Mouse (Mus musculus) 3T3-L1 (cell line): ENCODE measurements at regions not wholly inside any gene's neighbourhood (a gene's known extent, or its start where the extent isn't known, plus 50 kb on each side); places are given as distances from the start of the nearest gene placed in this dataset.

Experiments used
- DNase-seq: peaks from one replicate; pipeline ENCODE4 v3.0.0-alpha.2; 2015; ENCODE audit warnings: low read depth, low spot score

DNA sequence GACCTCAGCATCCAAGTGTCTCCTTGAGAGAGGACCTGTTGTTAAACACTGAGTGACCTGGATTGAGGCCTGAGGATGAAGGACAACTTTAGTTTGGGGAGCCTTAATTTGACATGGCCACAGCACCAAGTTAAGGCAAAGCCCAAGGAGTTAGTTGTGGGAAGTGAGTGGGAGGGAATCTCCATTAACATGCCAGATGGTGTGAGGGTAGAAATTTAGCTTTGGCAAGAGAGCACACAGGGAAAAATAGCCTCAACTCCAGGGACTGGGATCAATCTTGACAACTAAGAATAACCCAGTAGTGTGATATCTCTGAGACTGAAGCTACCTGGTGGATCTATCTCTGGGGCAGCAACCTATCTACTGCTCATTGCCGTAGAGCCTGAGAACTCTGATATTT lies 105.4 kb downstream of the Ahr start:
- no peak for DNase-seq

DNA sequence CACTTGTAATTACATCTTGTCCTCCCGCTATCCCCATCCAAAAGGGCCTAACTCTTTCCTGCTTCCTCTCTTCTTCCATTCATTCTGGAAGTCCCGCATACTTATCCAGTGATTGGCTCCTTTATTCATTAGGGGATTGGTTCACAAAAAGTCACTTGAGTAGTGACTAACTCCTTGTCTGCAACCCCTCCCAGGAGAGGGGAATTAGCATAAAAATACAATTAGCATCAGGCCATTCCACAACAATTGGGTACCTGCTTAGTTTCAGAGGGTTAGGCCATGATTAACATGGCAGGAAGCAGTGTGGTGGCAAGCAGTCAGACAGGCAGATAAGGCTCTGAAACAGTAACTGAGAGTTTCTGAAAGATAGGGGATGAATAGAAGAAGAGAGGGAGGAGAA lies 115.6 kb downstream of the Ahr start:
- no peak for DNase-seq

DNA sequence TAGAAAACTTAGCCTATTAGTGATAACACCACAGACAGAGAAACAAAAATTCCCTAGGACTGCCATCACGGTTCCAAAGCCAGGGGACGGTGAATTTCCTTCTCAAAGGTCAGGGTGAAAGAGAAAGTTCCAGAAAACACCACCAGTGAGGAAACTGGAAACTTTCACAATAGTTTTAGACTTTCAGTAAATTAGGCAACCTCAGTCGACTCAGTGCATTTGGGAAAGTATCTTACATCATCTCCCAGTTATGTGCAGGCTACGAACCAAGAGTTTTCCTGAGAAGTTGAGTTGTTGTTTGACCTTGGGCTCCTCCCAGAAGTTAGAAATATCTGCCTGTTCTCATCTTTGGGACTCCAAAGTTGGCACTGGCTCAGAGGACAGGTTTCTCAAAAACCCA lies 116.9 kb downstream of the Ahr start:
- peak; percentile 64 for DNase-seq

DNA sequence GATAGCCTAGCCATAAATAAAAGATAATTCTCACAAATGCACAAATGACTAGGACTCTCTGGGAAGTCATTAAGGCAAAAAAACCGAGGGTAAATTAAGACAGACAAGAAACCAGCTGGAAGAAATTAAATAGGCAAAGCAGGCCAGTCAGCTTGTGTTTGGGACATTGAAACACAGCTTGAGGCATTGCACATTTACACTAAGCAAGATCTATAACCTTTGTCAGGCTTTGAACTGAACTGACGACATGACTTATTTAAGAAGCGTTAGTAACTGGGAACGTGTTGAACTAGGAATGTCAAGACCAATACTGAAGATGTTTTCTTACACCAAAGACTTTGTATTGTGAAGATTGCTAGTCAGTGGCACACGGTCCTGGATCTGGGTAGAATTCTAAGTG lies 118.3 kb downstream of the Ahr start:
- no peak for DNase-seq

DNA sequence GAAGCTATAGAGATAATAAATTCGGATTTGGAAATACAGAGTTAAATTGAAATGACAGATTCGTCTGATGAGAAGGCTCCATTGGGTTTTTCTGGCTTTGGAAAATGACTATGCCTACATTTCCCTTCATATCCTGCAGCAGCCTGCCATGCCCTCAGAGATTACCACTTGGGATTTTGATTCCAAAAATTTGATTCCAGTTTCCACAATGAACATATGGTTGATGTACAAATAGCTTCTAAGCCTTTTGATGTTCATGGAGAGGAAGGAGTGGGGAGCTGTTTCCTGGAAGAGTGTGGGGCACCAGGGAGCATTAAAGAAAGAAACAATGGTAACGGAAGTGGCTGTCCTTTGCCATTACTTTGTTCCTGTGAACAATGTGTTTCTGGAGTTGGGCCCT lies 122.1 kb downstream of the Ahr start:
- no peak for DNase-seq

DNA sequence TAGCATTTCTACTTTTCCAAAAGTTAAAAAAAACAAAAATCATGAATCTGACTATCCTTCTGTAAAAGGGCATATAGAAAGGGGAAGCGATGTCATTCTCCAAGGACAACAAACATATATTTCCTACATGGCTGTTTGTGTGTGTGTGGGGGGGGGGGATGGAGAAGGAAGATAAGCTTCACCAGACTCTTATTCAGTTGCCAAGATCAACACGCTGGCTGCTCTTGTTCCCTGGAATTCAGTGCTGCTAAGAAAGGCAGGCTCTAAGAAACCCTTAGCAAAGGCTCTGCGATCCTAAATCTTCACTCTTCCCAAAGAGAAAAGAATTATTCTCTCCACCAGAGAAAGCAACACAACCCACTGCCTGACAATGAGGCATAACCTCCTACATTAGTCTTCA lies 126.4 kb downstream of the Ahr start:
- no peak for DNase-seq

DNA sequence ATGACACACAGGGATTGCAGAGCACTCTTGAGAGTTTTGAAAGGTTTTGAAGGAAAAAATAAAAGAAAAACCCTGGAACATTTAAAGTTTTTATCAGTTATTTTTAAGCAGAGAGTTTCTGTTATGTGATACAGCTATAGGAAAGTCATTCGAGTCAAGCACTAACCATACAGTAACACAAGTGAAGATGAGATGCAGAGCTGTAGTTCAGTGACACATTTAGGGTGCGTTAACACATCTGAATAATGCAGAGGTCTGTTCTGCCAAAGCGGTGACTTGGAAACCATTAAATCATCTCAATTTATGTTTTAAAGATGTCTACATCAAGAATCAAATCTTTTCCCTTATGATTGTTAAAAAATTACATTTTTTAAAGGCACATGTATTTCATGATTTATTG lies 126.8 kb downstream of the Ahr start:
- DNase-seq = no peak

DNA sequence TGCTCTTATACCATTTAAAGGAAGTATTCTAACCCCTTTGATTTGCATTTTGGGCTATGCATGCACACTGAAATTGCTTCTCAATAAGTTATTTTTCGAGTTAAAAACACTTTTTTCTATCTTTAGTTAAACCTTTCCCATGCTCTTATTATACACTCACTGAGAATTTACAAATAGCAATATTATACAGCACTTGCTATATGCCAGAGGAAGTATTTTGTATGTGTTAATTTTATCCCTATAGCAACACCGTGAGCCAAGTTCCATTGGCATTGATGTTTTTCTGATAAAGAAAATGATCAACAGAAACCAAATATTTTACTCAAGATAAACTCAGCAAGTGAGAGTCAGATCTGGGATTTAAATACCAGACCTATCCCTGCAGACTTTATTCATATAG lies 133.0 kb downstream of the Ahr start:
- no peak for DNase-seq

DNA sequence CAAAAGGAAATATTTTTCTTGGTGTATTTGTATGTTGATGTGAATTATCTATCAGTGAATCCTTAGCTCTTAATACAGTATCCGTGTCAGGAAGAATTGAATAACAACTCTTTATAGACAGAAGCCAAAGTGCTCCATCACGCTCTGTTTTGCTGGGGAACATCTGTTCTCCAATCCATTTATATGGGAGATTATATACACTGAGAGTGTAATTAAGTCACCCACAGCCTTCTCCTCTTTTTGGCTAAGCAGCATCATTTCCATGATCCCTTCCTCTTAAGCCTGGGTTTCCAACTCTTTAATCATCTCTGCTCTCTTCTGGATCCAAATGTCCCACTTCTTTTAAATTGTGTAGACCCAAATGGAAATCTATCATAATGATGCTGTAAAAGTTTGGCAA lies 133.6 kb downstream of the Ahr start:
- DNase-seq = no peak

DNA sequence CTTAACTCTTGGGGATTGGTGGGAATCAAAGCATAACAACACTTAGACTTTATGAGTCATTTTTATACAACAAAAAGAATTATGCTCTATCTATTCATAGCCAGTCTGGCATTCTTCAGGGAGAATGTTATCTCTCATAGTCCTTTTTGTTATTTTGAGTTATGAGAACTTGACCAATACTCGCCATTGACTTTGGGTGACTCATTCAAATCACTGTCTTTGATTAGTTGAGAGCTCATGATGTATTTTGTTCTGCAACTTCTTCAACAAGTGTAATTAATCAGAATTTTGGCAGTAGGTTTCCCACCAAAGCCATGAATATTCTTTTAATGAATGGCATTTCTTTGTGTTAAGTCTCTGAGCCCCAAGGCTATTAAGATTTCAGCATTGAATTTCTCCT lies 139.6 kb downstream of the Ahr start:
- DNase-seq = peak; percentile 27

DNA sequence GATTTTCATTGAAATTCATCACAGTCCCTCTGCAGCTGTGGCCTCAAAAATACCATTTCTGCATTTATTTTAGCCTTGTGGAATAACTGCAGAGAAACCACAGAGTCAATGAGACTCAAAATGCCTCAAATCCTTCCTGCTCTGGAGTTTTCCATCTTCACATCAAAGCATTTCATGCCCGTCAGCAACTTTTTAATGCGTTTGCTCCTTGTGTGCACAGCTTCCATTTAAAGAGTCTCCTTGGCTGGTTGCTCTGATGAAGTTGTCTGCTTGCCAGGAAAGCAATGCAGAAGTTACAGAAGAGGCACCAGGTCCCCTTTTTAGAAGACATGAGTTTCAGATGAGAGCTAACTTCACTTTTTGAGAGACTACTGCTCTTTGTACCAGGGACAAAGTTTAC lies 142.7 kb downstream of the Ahr start:
- DNase-seq = no peak

DNA sequence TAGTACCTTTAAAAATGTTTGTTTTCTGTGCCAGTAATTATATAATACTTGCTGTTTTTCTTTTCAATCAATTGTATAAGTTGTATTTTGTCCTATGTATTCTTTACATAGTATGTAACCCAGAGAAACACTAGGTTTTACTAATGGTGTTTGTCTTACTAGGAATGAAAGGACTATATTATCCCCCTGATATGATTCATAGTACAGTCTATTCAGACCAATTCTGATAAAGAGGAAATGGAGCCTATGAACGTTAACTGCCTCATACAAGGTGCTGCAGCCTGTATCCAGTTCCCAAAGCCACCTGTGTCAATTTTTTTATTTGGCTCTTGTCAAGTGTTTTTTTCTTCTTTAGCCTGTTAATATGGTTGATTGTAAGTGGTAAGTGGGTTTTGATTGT lies 144.6 kb downstream of the Ahr start:
- no peak for DNase-seq

DNA sequence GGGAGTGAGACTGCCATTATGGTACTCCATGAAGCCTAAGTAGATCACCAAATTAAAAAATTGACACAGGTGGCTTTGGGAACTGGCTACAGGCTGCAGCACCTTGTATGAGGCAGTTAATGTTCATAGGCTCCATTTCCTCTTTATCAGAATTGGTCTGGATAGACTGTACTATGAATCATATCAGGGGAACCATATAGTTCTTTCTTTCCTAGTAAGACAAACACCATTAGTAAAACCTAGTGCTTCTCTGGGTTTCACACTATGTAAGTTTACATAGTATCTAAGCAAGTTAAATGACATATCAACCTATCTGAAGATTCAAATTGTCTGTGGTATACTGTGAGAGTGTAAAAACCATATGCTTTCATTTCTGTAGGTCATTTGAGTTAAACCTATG lies 145.0 kb downstream of the Ahr start:
- no peak for DNase-seq

DNA sequence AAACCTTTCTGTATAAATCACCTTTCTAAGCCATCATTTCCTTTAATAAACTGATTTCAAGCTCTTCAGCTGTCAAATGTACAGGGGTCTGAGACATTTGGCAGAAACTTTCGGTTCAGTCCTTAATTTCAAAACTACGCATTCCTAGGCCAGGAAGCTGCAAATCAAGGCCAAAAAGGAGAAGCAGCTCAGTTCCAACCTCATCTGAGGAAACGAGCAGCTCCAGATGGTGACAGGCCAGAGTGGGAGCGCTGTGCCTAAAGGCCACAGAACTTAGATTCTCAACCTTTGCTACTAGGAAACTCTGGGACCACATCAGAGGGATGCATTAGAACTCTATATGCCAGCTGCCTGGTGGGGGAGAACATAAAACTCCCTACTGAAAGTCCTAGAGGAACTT lies 150.6 kb downstream of the Ahr start:
- no peak for DNase-seq

DNA sequence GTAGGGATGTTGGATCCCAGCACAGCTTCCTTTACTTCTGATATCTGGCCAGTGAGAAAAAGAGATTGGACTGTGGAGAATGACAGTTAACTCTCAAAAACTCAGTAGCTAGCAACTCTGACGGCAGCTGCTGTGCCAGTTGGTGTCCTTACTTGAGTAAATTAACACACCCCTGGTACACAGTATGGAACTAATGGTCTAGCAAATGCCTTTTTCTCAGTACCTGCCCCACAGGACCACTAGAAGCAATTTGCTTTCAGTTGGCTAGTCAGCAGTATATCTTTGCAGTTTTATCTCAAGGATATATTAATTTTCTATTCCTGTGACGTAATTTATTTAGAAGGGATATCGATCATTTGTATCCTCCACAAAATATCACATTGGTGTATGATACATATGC lies 157.6 kb downstream of the Ahr start:
- no peak for DNase-seq

DNA sequence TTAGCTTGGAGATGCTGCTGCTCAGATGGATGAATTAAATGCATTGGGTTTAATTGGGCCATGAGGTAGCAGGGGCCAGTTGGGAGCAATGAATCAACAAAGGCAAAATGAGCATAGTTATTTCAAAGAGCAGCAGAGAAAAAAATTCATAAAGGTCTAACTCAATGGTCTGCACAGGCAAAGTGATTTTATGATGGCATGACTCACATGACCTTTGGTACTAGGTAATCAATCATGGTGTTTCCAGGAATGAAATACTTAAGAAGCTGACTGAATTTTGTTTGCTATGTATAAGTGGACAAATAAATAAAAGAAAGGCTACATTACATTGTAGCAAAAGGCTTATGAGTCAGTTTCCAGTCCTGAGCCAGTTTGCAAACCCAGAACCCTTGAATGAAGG lies 158.5 kb downstream of the Ahr start:
- DNase-seq = peak; percentile 81

DNA sequence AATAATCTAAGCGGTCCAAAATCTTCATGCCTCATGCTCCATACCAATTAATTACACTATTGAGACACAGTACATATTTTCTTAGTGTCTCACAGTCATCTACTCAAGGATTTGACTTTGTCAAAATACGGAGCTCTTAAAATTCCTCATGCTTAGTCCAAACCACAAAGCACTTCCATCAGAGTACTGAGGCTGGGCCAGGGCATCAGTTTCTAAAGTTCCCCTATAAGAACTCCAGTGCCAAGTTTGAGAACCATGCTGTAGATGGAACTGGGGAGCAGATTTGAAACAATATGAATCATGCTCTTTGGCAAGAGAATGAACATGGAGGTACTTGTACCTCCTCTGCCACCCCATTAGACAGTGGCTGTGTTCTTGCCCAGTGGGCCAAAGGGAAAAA lies 176.9 kb downstream of the Ahr start:
- peak; percentile 72 for DNase-seq

DNA sequence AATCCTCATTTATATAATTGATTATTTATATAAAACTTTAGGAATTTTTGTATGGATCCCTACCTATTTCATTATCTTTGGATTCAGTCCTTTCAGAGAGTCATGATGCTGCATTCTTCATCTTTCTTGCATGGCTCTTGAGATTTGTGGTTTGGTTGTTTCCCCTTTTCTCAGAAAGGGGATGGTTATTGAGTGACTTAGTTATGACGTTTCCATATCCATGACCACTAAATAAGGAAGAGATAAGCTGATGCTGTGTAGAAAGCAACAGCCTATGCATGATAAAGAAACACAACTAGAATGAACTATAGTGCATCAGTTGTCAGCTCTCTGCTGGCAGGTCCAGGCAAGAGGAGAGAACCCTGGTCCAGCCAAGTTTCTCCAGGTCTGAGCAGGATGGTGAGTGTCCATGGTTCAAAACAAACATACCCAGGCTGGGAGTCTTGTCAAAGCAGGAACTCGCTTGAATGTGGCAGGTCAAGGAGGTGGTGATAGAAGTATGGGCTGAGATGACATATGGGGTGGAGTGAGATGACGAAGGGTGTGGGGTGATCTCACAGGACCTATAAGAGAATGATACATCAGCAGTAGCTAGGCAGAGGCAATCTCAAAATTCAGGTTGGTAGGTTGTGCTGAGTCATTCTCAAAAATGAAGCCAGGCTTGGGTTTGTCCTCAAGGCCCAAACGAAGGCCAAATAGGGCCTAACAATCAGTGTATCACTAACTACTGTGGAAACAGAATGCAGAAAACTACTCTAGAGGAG lies 196.5 kb downstream of the Ahr start:
- DNase-seq = peak; percentile 58

DNA sequence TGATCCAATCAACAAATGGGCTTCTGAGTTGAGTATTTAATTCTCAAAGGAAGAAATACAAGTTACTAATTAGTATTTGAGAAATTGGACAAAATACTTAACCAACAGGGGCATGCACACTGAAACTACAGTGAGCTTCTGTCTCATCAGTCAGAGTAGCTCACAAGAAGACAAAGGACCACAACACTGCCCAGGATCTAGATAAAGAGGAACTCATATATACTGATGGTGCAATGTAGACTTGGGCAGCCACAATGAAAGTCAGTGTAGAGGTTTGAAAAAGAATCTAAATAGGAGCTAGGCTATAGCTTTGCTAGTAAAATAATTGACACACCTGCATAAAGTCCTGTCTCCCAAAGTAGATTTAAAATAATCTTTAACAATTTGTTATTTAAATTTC lies 198.5 kb downstream of the Ahr start:
- DNase-seq = no peak

DNA sequence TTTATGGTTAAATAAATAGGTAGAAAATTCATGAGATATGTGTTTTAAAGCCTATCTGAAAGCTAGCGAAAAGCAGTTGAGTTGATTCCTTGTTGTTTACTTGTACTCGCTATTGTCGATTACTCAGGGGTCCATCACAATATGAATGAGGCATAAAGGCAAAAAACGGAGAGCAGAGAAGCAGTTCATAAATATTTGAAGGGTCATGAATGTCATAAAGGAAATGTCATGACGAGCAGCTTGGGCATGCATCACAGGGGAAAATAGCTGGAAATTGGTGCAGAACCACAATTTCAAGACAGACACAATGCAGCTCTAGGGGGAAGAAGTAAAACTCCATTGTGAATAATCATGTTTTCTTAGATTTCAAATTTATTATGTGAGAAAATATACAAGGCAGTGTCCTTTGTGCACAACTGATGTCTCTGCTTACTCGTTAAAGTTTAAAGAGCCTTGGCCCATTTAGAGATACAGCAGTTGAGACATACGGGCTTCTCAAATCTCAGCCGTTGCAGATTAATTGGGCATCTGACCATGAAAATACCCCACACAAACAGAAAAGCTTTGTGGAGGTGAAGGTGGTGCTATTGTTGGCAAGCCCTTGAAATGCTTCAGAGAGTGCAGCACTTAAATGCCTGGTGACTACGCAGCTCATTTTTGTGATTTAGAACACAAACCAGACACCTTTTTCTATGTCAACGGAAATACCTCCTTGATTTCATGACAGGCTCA lies 200.3 kb downstream of the Ahr start:
- DNase-seq = no peak

DNA sequence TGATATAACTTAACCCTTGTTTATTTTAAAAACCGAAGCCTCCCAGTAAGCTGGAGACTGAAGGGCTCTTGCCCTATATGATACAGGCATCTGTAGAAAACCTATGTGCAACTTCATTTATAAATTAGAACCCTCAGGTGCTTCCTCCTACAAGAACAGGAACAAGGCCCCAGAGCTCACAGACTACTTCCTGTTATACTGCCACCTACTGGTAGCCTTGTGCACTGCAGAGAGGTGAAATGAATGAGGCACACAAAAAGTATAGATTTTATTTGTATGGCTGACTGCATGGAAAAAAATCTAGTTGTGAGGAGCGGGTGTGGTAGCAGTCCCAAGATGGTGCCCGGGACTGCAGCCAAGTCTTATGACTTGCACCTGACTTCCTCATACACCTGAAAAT lies 203.5 kb downstream of the Ahr start:
- peak; percentile 49 for DNase-seq

DNA sequence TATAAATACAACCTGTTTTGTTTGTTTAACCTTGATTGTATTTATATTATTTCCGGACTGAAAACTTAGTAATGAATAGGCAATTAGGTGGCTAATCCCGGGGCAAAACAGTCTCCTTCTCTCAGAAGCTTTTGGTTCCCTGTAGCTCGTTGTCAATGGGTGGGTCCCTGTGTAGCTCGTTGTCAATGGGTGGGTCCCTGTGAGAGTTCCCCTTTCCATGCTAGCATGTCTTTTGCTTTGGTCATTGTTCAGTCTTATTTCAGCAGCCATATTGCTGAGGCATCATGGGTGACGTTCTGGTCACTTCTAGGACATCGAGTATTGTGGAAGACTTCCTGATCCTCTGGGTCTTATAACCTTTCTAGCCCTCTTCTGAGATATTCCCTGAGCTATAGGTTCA lies 205.1 kb downstream of the Ahr start:
- no peak for DNase-seq

DNA sequence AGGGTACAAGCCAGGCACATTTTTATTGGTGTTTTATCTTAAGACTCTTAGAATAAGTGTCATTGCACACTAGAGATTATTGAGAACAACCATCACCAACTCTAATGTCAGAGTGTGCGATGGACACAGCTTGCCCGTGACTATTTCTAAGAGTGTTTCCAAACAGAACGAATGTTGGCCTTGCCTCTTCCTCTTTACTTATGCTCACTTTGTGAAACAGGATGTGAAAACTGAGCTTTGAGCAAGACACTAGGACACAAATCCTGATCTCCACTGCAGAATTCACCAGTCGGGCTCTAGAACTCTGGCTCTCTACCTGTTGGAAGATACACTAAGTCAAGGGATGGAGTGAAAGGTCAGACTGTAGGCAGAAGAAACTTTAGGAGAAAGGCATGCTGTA lies 215.3 kb downstream of the Ahr start:
- no peak for DNase-seq

DNA sequence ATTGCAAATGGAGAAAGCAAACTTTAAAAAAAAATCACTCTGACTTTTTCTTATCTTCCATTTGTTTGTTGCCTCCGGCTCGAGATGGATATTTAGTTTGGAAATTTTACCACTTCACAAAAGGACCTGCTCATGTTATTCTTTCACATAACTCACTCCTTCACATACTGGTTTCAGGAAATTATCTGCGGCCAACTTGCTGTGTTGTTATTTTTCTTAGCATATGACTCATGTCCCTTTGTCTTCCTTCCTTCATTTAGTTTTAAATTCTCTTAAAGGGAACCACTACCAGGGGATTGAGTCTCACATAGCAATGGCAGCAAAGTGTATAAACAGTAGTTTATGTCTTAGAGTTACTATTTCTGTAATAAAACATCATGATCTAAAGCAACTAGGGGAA lies 217.8 kb downstream of the Ahr start:
- DNase-seq = peak; percentile 65
